Mouse (Mus musculus) liver, embryonic 12.5 days (tissue): ENCODE measurements around the gene Cast. TPM values are rescaled to one million over a fixed set of nuclear protein-coding genes. Genes with fewer than 3 reads are reported as not detected.

Source experiments
- polyA plus RNA-seq: library from polyadenylated mRNA; unstranded; fragments of >200 nt; fragmentation: Nextera tagmentation; extraction: Ambion mirVana; gene quantifications from 2 replicates; pipeline ENCODE4 v1.2.1, GENCODE M21; 2016

Cast gene
- polyA plus RNA-seq, 1 experiment from 2014 or later = 39.3 TPM

Other genes with a start within 250 kb of the Cast start
- 14.4 and 19.1 TPM in 2 replicates for gene Erap1, start 169.2 kb downstream of the Cast start, polyA plus RNA-seq